Mouse (Mus musculus) heart, adult 2 months (tissue): ENCODE results near the gene Pdap1. TPM values are rescaled to one million over a fixed set of nuclear protein-coding genes. Genes with fewer than 3 reads are reported as not detected.

Experiments used
- DNase-seq, 2 experiments: peaks; one replicate each; pipeline ENCODE4 v3.0.0; 2021
- H3K27ac ChIP-seq: fragments of 200-600 bp; 2 replicates; pipeline ENCODE4 v1.8.1; 2022
- H3K27me3 ChIP-seq: fragments of 200-500 bp; 2 replicates; pipeline ENCODE4 v1.6.1; 2012; ENCODE audit warnings: mild to moderate bottlenecking, low read length, inconsistent platforms, mixed read lengths; ENCODE audit not compliant: control insufficient read depth, insufficient read depth
- H3K36me3 ChIP-seq: fragments of 200-500 bp; 2 replicates; pipeline ENCODE4 v1.6.1; 2012; ENCODE audit warnings: low read length, inconsistent platforms; ENCODE audit not compliant: control insufficient read depth, insufficient read depth
- H3K4me1 ChIP-seq: fragments of 200-500 bp; 2 replicates; pipeline ENCODE4 v1.6.1; 2011; ENCODE audit warnings: low read length; ENCODE audit not compliant: control insufficient read depth, insufficient read depth
- H3K4me3 ChIP-seq: fragments of 200-600 bp; 2 replicates; pipeline ENCODE4 v1.8.1; 2022
- H3K79me2 ChIP-seq: fragments of 200-500 bp; replicated peaks from 2 replicates; pipeline ENCODE4 v1.6.1; 2012; ENCODE audit warnings: mild to moderate bottlenecking, inconsistent platforms, low read length, moderate library complexity, mixed read lengths; ENCODE audit not compliant: control insufficient read depth, insufficient read depth
- H3K9ac ChIP-seq: fragments of 200-500 bp; 2 replicates; pipeline ENCODE4 v1.6.1; 2012; ENCODE audit warnings: low read depth, mild to moderate bottlenecking, control low read depth, inconsistent platforms, low read length, mixed read lengths
- CTCF ChIP-seq: fragments of 200-600 bp; IDR thresholded peaks from 2 replicates; pipeline ENCODE4 v1.8.1; 2022; ENCODE audit warnings: antibody characterized with exemption, mild to moderate bottlenecking, moderate library complexity
- EP300 ChIP-seq: fragments of 200-500 bp; IDR thresholded peaks from 2 replicates; pipeline ENCODE4 v1.6.1; 2011; ENCODE audit warnings: low read depth, low read length, control low read depth; ENCODE audit not compliant: insufficient read depth
- POLR2A ChIP-seq: fragments of 200-500 bp; IDR thresholded peaks from 2 replicates; pipeline ENCODE4 v1.6.1; 2011; ENCODE audit warnings: mild to moderate bottlenecking, low read depth, low read length, control low read depth; ENCODE audit not compliant: insufficient read depth
- WGBS: fragments of 180-500 bp; shearing (Covaris S2); methylation state at CpG from one replicate; pipeline ENCODE4 v1.1.7; 2018; 5-methylcytosine and 5-hydroxymethylcytosine counted together
- intact Hi-C: fragments of 180-260 bp; cut with DNase I; formaldehyde crosslinking; loops from one replicate; pipeline ENCODE4 v1.15.1; 2025
- long read RNA-seq: library from polyadenylated mRNA; stranded (forward); transcript quantifications from one replicate; pipeline ENCODE4 v2.0.0, GENCODE M21; 2021
- polyA plus RNA-seq: library from polyadenylated mRNA; depleted of rRNA; stranded (reverse); fragments of >200 nt; gene quantifications from 2 replicates; pipeline ENCODE4 v1.2.3, GENCODE M21; 2012; rRNA removed
- total RNA-seq, 2 experiments: library from RNA; stranded (reverse); gene quantifications; 2 replicates each; pipeline ENCODE4 v1.2.3; 2021

Pdap1 gene
- total RNA-seq, result 10 to 100 TPM; 37.8 to 38.5 TPM
- polyA plus RNA-seq, result 16.1 and 19.5 TPM in 2 replicates
- long read RNA-seq, partial matches to known transcripts, result 0 of 2 reads
- long read RNA-seq, other reads (novel, unspliced or antisense), result 2 of 2 reads

DNA sequence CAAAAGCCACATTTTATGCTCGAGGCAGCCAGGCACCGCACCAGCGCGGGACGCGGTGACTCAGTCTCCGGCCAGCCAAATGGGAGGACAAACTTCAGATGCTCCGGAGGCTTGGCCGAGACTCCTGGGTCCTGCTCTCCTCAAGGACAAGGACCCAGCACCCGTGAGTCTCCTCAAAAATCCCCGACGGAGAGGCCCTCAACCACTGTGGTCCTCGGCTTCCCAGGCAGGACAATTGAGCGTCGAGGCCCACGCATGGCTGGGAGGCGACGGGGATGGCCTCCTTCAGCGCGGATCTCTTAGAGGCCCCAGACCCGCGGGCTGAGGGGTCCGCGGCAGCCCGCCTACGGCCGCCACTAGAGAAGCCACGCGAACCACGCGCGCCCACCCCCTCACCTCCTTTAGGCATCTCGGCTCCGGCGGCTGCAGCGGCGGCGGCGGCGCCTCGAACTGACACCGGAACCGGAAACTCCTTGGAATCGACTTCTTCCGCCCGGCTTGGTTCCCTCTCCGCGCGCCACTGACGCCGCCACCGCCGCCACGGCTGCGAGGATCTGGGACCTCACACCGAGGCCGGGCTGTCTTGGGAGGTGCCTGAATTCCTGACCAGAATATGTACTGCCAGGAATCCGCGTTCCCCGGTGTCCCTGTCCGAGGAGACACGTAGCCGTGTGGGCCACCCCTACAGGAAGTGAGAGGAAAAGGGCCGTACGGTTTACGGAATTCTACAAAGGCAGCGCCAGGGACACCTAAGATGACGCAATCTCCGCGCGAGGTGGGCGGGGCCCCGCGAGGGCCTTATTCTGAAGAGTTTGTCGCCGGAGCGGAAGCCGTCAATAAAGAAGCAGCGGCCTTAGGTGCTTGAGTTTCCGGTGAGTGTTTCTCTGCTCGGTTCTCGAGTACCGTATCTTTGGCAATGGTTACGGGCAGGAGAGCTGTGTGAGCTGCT is at the start of gene Pdap1, which contains the start of gene Bud31:
Pdap1 (minus strand) TSS at position 668 of the 949 bp plus-strand sequence.
Bud31 (plus strand) TSS at position 792 of the 949 bp plus-strand sequence.
- H3K79me2 ChIP-seq, result peaks cover 4% of the 10 kb centered on the region
- peak within 1 kb of the TSS; percentile 99 for H3K27ac ChIP-seq
- H3K9ac ChIP-seq, result peak within 1 kb of the TSS; percentile 84
- DNase-seq, result peak; percentile 95 to 97
- intact Hi-C loops, result loop anchor here (1.0 to 2.0 kb wide), 4 partner anchors 23 to 61 kb away; partner anchors contain the start of genes Cpsf4, Kpna7, Ptcd1 and Zkscan14
- TF ChIP-seq POLR2A, result peak; percentile 94
- TF ChIP-seq EP300, result peak; percentile 93
- no peak for TF ChIP-seq CTCF
- peaks cover 8% of the 10 kb centered on the region for H3K4me1 ChIP-seq
- H3K36me3 ChIP-seq, result peaks cover 15% of the 10 kb centered on the region; the same call in 1 of the 2 replicates
- WGBS, result under 1% methylated on average over 84 of the region's 84 CpGs
- H3K4me3 ChIP-seq, result peak within 1 kb of the TSS; percentile 85
- no peaks in the 10 kb centered on the region for H3K27me3 ChIP-seq

DNA sequence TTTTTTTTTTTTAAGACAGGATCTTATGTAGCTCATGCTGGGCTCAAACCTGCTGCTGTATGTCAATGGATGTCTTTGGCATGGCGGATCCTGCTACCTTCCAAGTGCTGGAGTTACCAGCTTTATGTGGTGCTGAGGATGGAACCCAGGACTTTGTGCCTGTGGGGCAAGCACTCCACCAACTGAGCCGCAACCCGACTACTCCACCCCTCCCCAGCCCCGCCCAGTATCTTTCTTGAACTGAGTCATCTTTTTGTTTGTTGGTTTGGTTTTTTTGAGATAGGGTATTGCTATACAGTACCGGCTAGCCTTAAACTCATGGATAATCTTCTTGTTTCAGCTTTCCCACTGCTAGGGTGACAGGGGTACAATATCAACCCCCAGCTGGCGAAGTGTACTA is 49.4 kb upstream of the Pdap1 start:
- H3K36me3 ChIP-seq, result peaks cover 17% of the 10 kb centered on the region
- no peak overlapping the region for H3K9ac ChIP-seq

DNA sequence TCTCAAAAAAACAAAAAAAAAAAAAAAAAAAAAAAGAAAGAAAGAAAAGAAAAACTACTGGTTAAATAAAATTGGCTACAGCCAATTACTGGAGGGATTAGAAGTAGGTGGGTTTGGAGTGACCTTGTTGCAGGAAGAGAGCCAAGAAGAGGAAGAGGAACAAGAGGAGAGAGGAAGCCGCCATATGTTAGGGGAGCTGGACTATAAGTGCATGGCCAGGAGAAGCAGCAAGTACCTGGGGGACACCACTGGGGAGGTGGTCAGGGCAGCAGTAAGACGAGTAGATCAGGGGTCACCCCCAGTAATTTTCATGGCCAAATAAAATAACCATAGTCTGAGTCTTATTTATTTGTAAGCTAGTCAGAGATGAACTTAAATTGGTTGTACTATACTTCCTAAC is 45.2 kb upstream of the Pdap1 start:
- peaks cover 3% of the 10 kb centered on the region for H3K79me2 ChIP-seq
- H3K27ac ChIP-seq, result no peak overlapping the region
- H3K27me3 ChIP-seq, result no peaks in the 10 kb centered on the region
- TF ChIP-seq CTCF, result no peak
- TF ChIP-seq EP300, result no peak
- TF ChIP-seq POLR2A, result no peak
- H3K4me1 ChIP-seq, result peaks cover 7% of the 10 kb centered on the region
- H3K36me3 ChIP-seq, result peaks cover 13% of the 10 kb centered on the region
- intact Hi-C loops, result no loop called here
- H3K9ac ChIP-seq, result no peak overlapping the region
- 75% methylated on average over 2 of the region's 2 CpGs for WGBS
- no peak overlapping the region for H3K4me3 ChIP-seq
- no peak for DNase-seq

More for the DNA sequence above, 49.4 kb upstream of the Pdap1 start:
- Histone ChIP-seq H3K4me1 (peaks cover 12% of the 10 kb centered on the region), H3K27ac (no peak overlapping the region), H3K79me2 (peaks cover 6% of the 10 kb centered on the region), H3K27me3 (no peaks in the 10 kb centered on the region), H3K4me3 (peak overlapping the region; percentile 79; the same call in 1 of the 2 replicates)
- whole genome bisulfite sequencing, result 69% methylated on average over 6 of the region's 6 CpGs
- no peak for TF ChIP-seq CTCF
- TF ChIP-seq POLR2A, result no peak
- no peak for TF ChIP-seq EP300
- intact Hi-C loops, result no loop called here
- no peak for DNase-seq

GRCm38 (mm10) chr5:145178461-145178980 is 38.5 kb upstream of the Pdap1 start:
- H3K4me1 ChIP-seq, result no peaks in the 10 kb centered on the region
- no peaks in the 10 kb centered on the region for H3K79me2 ChIP-seq
- no peaks in the 10 kb centered on the region for H3K27me3 ChIP-seq
- TF ChIP-seq CTCF, result no peak
- H3K36me3 ChIP-seq, result no peaks in the 10 kb centered on the region
- intact Hi-C loops, result no loop called here
- no peak overlapping the region for H3K27ac ChIP-seq
- WGBS, result 77% methylated on average over 18 of the region's 18 CpGs
- H3K4me3 ChIP-seq, result no peak overlapping the region
- no peak overlapping the region for H3K9ac ChIP-seq
- DNase-seq, result no peak

DNA sequence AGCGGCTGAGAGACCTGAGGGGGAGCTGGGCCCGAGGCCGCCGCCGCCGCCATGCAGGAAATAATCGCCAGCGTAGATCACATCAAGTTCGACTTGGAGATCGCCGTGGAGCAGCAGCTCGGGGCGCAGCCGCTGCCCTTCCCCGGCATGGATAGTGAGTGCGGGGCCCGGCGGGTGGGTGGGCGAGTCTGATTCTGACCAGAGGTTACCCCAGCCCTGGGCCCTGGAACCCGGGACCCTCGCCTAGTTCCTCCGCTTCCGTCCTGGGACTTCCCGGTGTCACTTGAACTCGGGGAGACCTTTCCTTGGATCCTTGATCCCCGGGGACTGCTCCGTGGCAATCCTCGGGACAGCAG is 27.2 kb upstream of the Pdap1 start:
- intact Hi-C loops, result loop anchor here (1.0 to 5.0 kb wide), 4 partner anchors 24 to 1855 kb away; partner anchors contain the start of genes Bud31 and Pdap1
- Histone ChIP-seq H3K36me3 (peaks cover 3% of the 10 kb centered on the region; the same call in 1 of the 2 replicates), H3K9ac (peak overlapping the region; percentile 93), H3K79me2 (peaks cover 2% of the 10 kb centered on the region; the same call in 1 of the 2 replicates), H3K27ac (peak overlapping the region; percentile 95), H3K4me3 (peak overlapping the region; percentile 82), H3K27me3 (no peaks in the 10 kb centered on the region), H3K4me1 (peaks cover 7% of the 10 kb centered on the region)
- no peak for DNase-seq
- under 1% methylated on average over 28 of the region's 28 CpGs for WGBS
- TF ChIP-seq CTCF, result no peak
- no peak for TF ChIP-seq POLR2A
- TF ChIP-seq EP300, result no peak
